Mouse (Mus musculus) CH12.LX (cell line): ENCODE results near the gene Tceal5. TPM values are rescaled to one million over a fixed set of nuclear protein-coding genes. Genes with fewer than 3 reads are reported as not detected.

Source experiments
- DNase-seq: peaks from one replicate; pipeline ENCODE4 v3.0.0-alpha.2; 2013; ENCODE audit errors: extremely low read depth
- H3K27ac ChIP-seq: 2 replicates; pipeline ENCODE4 v1.5.1; 2012; ENCODE audit warnings: low read depth, mild to moderate bottlenecking, control low read depth, moderate library complexity; ENCODE audit not compliant: insufficient read depth
- H3K27me3 ChIP-seq: replicated peaks from 2 replicates; pipeline ENCODE3; 2012; ENCODE audit warnings: inconsistent platforms
- H3K36me3 ChIP-seq, 2 experiments: replicated peaks in 1 of 2; 2 replicates each; pipeline versions ENCODE3 to v1.6.1; 2012; ENCODE audit warnings: inconsistent platforms in 1 of 2, low read length in 1 of 2, mild to moderate bottlenecking in 1 of 2, mixed read lengths in 1 of 2, moderate library complexity in 1 of 2; ENCODE audit not compliant: control insufficient read depth in 1 of 2, insufficient read depth in 1 of 2
- H3K4me1 ChIP-seq, 2 experiments: 2 replicates each; pipeline ENCODE4 v1.6.1; 2012; ENCODE audit warnings: inconsistent platforms in 1 of 2, moderate library complexity in 1 of 2; ENCODE audit not compliant: insufficient read depth in 2 of 2, control insufficient read depth in 1 of 2
- H3K4me2 ChIP-seq: 2 replicates; pipeline ENCODE4 v1.6.1; 2012; ENCODE audit warnings: low read depth, mild to moderate bottlenecking, control low read depth; ENCODE audit not compliant: poor library complexity, insufficient read depth, severe bottlenecking
- H3K4me3 ChIP-seq, 3 experiments: fragments of 150-350 bp in 1 of 3; sonication (generic) in 1 of 3; replicated peaks in 1 of 3; 2 replicates each; pipeline versions ENCODE3 to v1.5.1; 2011 to 2012; ENCODE audit warnings: low read depth in 2 of 3, low read length in 2 of 3, mild to moderate bottlenecking in 2 of 3, moderate library complexity in 2 of 3, control low read depth in 1 of 3, improper control_type of control experiment in 1 of 3, inconsistent platforms in 1 of 3, mixed read lengths in 1 of 3; ENCODE audit not compliant: poor library complexity in 1 of 3
- H3K79me2 ChIP-seq: replicated peaks from 2 replicates; pipeline ENCODE4 v1.6.1; 2012; ENCODE audit warnings: mild to moderate bottlenecking, moderate library complexity; ENCODE audit not compliant: control insufficient read depth, poor library complexity, insufficient read depth, severe bottlenecking; ENCODE audit errors: extremely low read depth
- H3K9ac ChIP-seq: 2 replicates; pipeline ENCODE4 v1.6.1; 2012; ENCODE audit warnings: low read depth, mild to moderate bottlenecking, control low read depth, moderate library complexity; ENCODE audit not compliant: insufficient read depth
- H3K9me3 ChIP-seq: replicated peaks from 2 replicates; pipeline ENCODE3; 2012; ENCODE audit warnings: low read length, inconsistent platforms, mixed read lengths
- BHLHE40 ChIP-seq: IDR thresholded peaks from 2 replicates; pipeline ENCODE4 v1.6.1; 2011; ENCODE audit warnings: mild to moderate bottlenecking, low read depth, low read length, improper control_type of control experiment
- CHD2 ChIP-seq: IDR thresholded peaks from 2 replicates; pipeline ENCODE4 v1.6.1; 2011; ENCODE audit warnings: low read length, improper control_type of control experiment
- E2F4 ChIP-seq: IDR thresholded peaks from 2 replicates; pipeline ENCODE4 v1.6.1; 2011; ENCODE audit warnings: low read depth, low read length, improper control_type of control experiment; ENCODE audit not compliant: insufficient replicate concordance
- EP300 ChIP-seq: IDR thresholded peaks from 2 replicates; pipeline ENCODE4 v1.6.1; 2011; ENCODE audit warnings: low read length, improper control_type of control experiment
- ETS1 ChIP-seq: conservative IDR thresholded peaks from 2 replicates; pipeline ENCODE4 v1.6.1; 2012; ENCODE audit warnings: low read depth, mild to moderate bottlenecking, inconsistent platforms, low read length, improper control_type of control experiment, moderate library complexity
- GABPA ChIP-seq: IDR thresholded peaks from 2 replicates; pipeline ENCODE4 v1.6.1; 2012; ENCODE audit warnings: low read depth, low read length, improper control_type of control experiment, inconsistent platforms; ENCODE audit not compliant: insufficient replicate concordance
- HCFC1 ChIP-seq: IDR thresholded peaks from 2 replicates; pipeline ENCODE4 v1.6.1; 2012; ENCODE audit warnings: low read depth, mild to moderate bottlenecking, inconsistent platforms, low read length, improper control_type of control experiment
- KAT2A ChIP-seq: IDR thresholded peaks from 2 replicates; pipeline ENCODE4 v1.6.1; 2012; ENCODE audit warnings: low read length, improper control_type of control experiment, inconsistent platforms; ENCODE audit not compliant: insufficient replicate concordance
- MAFK ChIP-seq: IDR thresholded peaks from 2 replicates; pipeline ENCODE4 v1.6.1; 2011; ENCODE audit warnings: low read length, improper control_type of control experiment; ENCODE audit not compliant: insufficient replicate concordance
- MAX ChIP-seq: IDR thresholded peaks from 2 replicates; pipeline ENCODE4 v1.6.1; 2011; ENCODE audit warnings: low read length, improper control_type of control experiment
- MXI1 ChIP-seq: IDR thresholded peaks from 2 replicates; pipeline ENCODE4 v1.6.1; 2011; ENCODE audit warnings: mild to moderate bottlenecking, low read depth, low read length, improper control_type of control experiment
- NELFE ChIP-seq: IDR thresholded peaks from 2 replicates; pipeline ENCODE4 v1.6.1; 2011; ENCODE audit warnings: low read depth, low read length, improper control_type of control experiment
- PAX5 ChIP-seq: IDR thresholded peaks from 2 replicates; pipeline ENCODE4 v1.6.1; 2012; ENCODE audit warnings: low read length, inconsistent platforms, mixed read lengths
- POLR2A ChIP-seq: IDR thresholded peaks from 2 replicates; pipeline ENCODE4 v1.6.1; 2011; ENCODE audit warnings: low read depth, mild to moderate bottlenecking, improper control_type of control experiment, low read length
- RAD21 ChIP-seq: IDR thresholded peaks from 2 replicates; pipeline ENCODE4 v1.6.1; 2011; ENCODE audit warnings: low read depth, mild to moderate bottlenecking, low read length, improper control_type of control experiment, moderate library complexity
- SIN3A ChIP-seq: IDR thresholded peaks from 2 replicates; pipeline ENCODE4 v1.6.1; 2012; ENCODE audit warnings: low read length, improper control_type of control experiment, inconsistent platforms
- SMC3 ChIP-seq: IDR thresholded peaks from 2 replicates; pipeline ENCODE4 v1.6.1; 2011; ENCODE audit warnings: low read depth, low read length, improper control_type of control experiment
- TBP ChIP-seq: conservative IDR thresholded peaks from 2 replicates; pipeline ENCODE4 v1.6.1; 2011; ENCODE audit warnings: low read depth, low read length, improper control_type of control experiment
- TCF12 ChIP-seq: IDR thresholded peaks from 2 replicates; pipeline ENCODE4 v1.6.1; 2014; ENCODE audit warnings: low read depth, mild to moderate bottlenecking, inconsistent platforms, low read length, improper control_type of control experiment
- UBTF ChIP-seq: IDR thresholded peaks from 2 replicates; pipeline ENCODE4 v1.6.1; 2012; ENCODE audit warnings: low read depth, mild to moderate bottlenecking, inconsistent platforms, low read length, improper control_type of control experiment, moderate library complexity
- USF1 ChIP-seq: IDR thresholded peaks from 2 replicates; pipeline ENCODE4 v1.6.1; 2014; ENCODE audit warnings: low read depth, mild to moderate bottlenecking, inconsistent platforms, low read length, improper control_type of control experiment
- USF2 ChIP-seq: conservative IDR thresholded peaks from 2 replicates; pipeline ENCODE4 v1.6.1; 2011; ENCODE audit warnings: low read depth, low read length, improper control_type of control experiment
- ZMIZ1 ChIP-seq: IDR thresholded peaks from 2 replicates; pipeline ENCODE4 v1.6.1; 2012; ENCODE audit warnings: low read depth, mild to moderate bottlenecking, inconsistent platforms, low read length, improper control_type of control experiment
- ZNF384 ChIP-seq: IDR thresholded peaks from 2 replicates; pipeline ENCODE4 v1.6.1; 2012; ENCODE audit warnings: low read depth, low read length, improper control_type of control experiment, inconsistent platforms
- dilution Hi-C: fragments of 300-500 bp; cut with MboI; formaldehyde crosslinking; loops from 2 replicates; pipeline ENCODE4 v1.14.3; 2020; ENCODE audit warnings: low sequenced_read_pairs; ENCODE audit not compliant: extremely low pct_unique_long_range_greater_than_20kb, extremely low pct_ligation_motif_present
- in situ Hi-C: fragments of 300-500 bp; cut with MboI; formaldehyde crosslinking; loops from 3 replicates; pipeline ENCODE4 v1.14.3; 2019; ENCODE audit warnings: low sequenced_read_pairs, low pct_ligation_motif_present, low pct_unique_long_range_greater_than_20kb, mixed read lengths
- polyA plus RNA-seq: library from polyadenylated mRNA; unstranded; fragments of >175 nt; gene quantifications from 2 replicates; pipeline ENCODE4 v1.2.1, GENCODE M21; 2012; ENCODE audit warnings: low read depth; ENCODE audit not compliant: insufficient read length
- total RNA-seq, 2 experiments: library from RNA; depleted of rRNA; stranded (reverse); fragments of 300-350 nt in 1 of 2; fragments of >200 nt in 1 of 2; gene quantifications; 2 replicates each; pipeline ENCODE4 v1.2.3; 2012 to 2014

The Tceal5 gene
- total and polyA plus RNA-seq, 3 experiments = 0.30 TPM; not detected in 2

DNA sequence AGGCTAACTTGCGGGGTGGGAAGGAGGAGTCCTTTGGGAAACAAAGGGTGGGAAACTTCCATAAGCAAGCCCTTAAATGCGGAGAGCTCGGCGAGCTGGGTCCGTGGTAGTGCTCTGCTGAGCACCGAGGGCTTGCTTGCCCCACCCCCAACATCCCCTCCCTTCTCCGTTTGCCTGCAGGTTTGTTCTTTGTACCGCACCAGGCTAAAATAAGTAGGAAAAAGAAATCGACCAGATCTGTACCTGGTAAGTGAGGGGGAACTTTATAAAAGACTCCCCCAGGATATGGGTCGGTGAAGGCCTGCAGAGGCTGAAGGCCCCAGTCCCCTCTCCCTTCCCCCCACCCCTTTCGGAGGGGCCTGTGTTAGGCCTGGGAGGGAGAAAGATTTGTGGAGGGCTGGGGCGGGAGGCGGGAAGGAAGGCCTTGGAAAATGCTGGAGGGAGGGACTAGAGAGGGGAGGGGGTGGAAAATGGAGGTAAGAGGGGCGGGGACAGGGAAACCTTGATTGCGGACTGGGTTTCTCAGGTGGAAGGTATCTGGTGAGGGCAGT, 41.9 kb upstream of the Tceal5 start:
- Histone ChIP-seq H3K36me3 (peaks cover 0 to 11% of the 10 kb centered on the region in 2 experiments), H3K27ac (no peak overlapping the region), H3K9ac (peak overlapping the region; percentile 90), H3K27me3 (no peaks in the 10 kb centered on the region), H3K4me3 (peak overlapping the region; percentile 63 to 86 (median 76))
- in situ Hi-C loops = no loop called here
- DNase-seq = peak; percentile 11
- no peak for TF ChIP-seq MAX
- TF ChIP-seq CHD2 = 0 out of 2 replicates have a peak, but pooled peaks have one; percentile 36
- TF ChIP-seq UBTF = no peak
- TF ChIP-seq, all 38 proteins: peak for 1
- peaks cover 6% of the 10 kb centered on the region; the same call in 1 of the 2 replicates for H3K79me2 ChIP-seq
- dilution Hi-C loops = no loop called here
- peak overlapping the region; percentile 78 for H3K4me2 ChIP-seq
- H3K4me1 ChIP-seq = no peaks in the 10 kb centered on the region
- H3K9me3 ChIP-seq = no peaks in the 10 kb centered on the region

DNA sequence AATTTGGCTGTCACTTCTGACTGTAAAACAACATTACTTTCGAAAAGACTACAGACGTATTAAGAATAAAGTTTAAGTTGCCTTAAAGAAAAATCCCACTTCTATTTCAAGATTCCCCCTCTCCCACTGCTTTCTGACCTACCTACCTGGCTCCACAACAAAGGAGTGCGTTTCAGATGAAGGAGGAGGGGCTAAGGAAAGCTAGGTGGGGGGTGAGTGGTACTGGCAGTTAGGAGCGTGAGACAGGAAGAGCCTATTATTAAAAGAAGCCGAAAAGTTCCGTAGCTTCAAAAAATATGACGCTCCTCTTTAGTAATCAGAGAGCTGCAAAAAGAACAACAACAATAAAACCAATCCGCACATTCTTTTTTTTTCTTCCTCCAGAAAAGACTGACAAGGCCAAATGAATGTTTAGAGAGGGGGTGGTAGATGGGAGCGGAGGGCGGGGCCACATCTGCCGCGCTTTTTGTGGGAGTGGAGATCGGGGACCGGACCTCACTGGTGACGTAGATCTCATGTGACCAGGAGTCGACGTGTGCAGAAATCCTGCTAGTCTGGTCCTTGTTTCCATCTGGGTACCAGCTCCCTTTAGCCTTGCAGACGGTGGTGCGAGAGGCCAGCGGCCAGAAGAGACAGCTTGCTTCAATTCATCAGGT, 41.0 kb upstream of the Tceal5 start, which contains the start of gene Tceal9:
Tceal9 (plus strand) TSS at position 506 of the 656 bp plus-strand sequence.
- Histone ChIP-seq H3K4me3 (peak within 1 kb of the TSS; percentile 63 to 86 (median 76)), H3K79me2 (peaks cover 6% of the 10 kb centered on the region; the same call in 1 of the 2 replicates), H3K9ac (peak within 1 kb of the TSS; percentile 90), H3K4me2 (peak within 1 kb of the TSS; percentile 78), H3K36me3 (peaks cover 0 to 11% of the 10 kb centered on the region in 2 experiments), H3K9me3 (no peaks in the 10 kb centered on the region), H3K27me3 (no peaks in the 10 kb centered on the region), H3K4me1 (no peaks in the 10 kb centered on the region), H3K27ac (no peak within 1 kb of the TSS)
- peak; percentile 80 for DNase-seq
- TF ChIP-seq TBP = 0 out of 2 replicates have a peak, but pooled peaks have one; percentile 55
- TF ChIP-seq ZMIZ1 = peak; percentile 67; the same call in 1 of the 2 replicates
- TF ChIP-seq PAX5 = no peak
- peak; percentile 75; the same call in 1 of the 2 replicates for TF ChIP-seq E2F4
- peak; percentile 72 for TF ChIP-seq POLR2A
- no peak for TF ChIP-seq KAT2A
- no peak for TF ChIP-seq SMC3
- TF ChIP-seq TCF12 = peak; percentile 43; the same call in 1 of the 2 replicates
- peak; percentile 79 for TF ChIP-seq BHLHE40
- TF ChIP-seq MXI1 = peak; percentile 36; the same call in 1 of the 2 replicates
- peak; percentile 46 for TF ChIP-seq HCFC1
- no peak; the same call in 1 of the 2 replicates for TF ChIP-seq CHD2
- TF ChIP-seq USF2 = peak; percentile 40; the same call in 1 of the 2 replicates
- peak; percentile 62 for TF ChIP-seq USF1
- 0 out of 2 replicates have a peak, but pooled peaks have one; percentile 19 for TF ChIP-seq ZNF384
- no peak for TF ChIP-seq ETS1
- no peak for TF ChIP-seq MAFK
- peak; percentile 66; the same call in 1 of the 2 replicates for TF ChIP-seq SIN3A
- TF ChIP-seq RAD21 = no peak
- no peak for TF ChIP-seq EP300
- TF ChIP-seq NELFE = peak; percentile 77
- peak; percentile 25; the same call in 1 of the 2 replicates for TF ChIP-seq MAX
- TF ChIP-seq GABPA = no peak
- in situ Hi-C loops (no loop called here), dilution Hi-C loops (no loop called here)
